Mouse (Mus musculus): ENCODE measurements around the gene Cacnb1.

Cacnb1 gene

DNA sequence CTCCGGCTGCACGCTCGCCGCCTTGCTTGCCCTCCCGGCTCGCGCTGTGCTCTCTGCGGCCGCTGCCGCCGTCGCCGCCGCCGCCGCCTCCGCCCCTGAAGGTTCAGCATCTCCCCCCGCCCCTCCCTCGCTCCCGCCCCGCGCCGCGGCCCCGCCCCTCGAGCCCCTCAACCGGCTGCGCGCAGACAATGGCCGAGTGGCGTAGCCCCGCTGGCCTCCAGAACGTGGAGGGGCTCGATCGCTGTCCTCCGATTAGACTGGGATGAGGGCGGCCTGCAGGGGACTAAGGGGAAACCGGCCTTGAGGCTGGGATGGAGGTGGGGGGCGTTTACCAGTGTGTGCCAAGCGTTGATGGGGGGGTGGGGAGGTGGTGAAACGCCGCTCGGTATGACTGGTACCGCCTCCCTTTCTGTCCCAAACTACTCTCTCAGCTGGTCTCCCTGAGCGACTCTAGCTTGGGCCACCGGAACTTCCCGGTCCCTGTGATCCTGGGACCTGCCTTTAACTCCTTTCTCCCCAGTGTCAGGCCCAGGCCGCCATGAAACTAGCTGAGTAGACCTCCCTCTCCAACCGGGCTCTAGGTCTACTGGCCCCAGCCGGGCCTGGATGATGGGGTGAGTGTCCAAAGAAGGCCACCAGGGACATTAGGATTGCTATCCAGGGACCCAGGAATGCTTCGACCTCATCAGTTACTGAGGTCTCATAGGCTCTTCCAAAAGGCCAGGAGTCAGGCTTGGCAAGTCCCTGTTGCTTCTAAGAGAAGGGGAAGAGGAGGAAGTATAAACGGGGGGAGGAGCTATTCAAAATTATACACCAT, at the start of gene Cacnb1:
Gene Cacnb1 (minus strand): TSS at position 480 of the 817 bp plus-strand sequence.
- DNase-seq (ENCODE audit: low spot score) = peak; percentile 62

DNA sequence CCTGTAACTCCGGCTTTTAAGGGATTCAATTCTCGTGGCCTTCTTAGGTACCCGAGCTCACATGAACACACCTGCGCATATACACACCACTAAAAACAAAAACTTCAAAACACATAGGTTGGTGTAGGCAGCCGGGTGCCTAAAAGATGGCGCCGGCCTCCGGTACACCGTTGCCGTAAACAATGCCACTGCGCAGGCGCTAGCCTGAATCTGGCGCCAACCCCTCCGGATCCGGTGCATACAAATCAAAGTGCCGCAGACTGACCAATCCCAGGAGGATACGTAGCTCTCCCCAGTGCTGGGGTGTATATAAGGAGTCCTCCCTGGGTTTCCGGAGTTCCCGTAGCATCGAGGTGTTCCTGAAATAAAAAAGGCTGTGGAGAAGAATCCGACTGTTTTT, 44.4 kb upstream of the Cacnb1 start:
- no peak for DNase-seq (ENCODE audit: low spot score)

DNA sequence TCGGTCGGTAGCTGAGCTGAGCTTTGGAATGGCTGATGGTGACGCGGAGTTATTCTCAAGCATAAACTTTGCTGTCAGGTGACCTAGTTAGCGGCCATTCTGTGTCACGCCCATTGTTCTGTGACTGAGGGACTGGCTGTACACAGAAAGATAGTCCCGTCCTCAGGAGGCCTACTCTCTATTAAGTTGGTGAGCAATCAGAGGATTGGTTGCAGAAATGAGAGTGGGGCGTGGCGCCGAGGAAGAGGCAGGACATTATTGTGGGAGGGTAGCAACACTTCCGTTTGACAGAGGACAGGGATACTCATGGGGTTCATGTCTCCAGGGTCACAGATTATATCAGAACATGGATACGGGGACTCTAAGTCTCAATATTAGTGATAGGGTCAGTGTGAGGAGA, 43.4 kb upstream of the Cacnb1 start:
- DNase-seq (ENCODE audit: low spot score) = no peak

DNA sequence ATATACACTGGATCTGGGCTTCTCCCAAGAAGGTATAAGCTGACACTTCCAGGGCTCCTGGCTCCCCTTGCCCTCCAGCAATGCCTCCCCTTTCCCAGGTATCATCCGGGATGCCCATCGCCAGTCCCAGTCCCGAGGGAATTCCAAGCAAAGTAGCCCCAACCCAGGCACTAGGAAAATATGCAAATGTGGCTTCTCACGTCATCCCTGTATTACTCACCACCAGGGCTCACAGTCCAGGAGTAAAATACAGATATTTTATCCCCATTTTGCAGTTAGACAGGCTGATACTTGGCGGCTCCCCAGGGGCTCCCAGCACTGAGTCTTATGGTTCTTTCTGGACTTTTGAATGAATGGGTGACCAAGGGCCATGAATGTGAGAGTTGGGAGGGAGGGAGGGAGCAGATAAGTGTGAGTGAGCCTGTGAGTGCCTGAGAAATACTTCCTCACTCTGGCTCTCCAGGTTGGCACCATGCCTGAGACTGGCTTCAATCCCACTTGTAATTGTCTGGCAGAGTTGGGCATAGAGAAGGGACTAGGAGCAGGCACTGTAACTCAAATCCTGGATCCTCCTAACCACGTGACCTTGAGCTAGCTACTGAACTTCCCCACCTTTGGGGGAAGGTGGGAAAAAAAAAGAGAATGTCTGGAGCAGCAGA, 39.2 kb upstream of the Cacnb1 start:
- peak; percentile 91 for DNase-seq (ENCODE audit: low spot score)

DNA sequence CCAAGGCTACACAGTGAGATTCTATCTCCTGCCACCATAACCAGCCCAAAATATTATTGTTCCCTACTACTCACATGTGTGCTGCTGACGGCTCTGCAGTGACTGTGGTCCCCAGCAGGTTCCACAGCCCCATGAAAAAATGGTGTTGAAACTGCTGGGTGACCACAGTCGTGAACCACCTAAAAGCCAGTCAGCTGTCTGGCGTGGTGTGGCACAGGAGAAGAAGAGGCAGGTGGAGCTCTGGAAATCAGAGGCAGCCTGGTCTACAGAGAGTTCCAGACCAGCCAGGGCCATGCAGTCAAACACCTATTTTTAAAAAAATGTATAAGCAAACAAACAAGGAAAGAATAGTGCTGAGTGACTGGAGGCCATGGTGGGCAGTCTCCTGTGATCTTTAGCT, 38.6 kb upstream of the Cacnb1 start:
- DNase-seq (ENCODE audit: low spot score) = no peak

DNA sequence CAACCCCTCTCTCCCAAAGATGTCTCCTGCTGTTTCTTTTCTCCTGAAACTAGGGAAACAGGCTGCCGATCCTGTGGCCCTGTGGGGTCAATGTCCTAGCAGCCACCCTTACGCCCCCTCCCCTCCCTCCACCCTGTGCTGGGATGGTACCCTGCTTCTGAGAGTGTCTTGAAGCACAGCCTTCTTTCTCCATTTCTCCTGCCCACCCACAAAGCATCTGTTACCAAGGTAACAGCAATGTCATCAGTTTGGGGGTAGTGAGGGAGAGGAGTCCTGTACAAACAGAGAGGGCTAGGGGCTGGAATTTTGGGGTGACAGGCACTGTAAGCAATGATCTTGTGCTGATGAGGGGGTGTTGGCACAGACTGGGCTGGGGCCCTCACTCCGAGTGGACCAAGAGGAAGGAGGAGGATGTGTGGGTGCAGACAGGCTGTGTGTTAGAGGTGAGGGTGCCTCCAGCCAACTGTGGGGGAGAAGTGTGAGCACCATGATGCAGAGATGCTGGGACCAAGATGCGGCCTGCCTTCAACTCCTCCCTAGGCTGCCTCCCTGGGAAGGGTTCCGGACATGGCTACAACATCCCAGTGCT, 37.4 kb upstream of the Cacnb1 start:
- DNase-seq (ENCODE audit: low spot score) = no peak

DNA sequence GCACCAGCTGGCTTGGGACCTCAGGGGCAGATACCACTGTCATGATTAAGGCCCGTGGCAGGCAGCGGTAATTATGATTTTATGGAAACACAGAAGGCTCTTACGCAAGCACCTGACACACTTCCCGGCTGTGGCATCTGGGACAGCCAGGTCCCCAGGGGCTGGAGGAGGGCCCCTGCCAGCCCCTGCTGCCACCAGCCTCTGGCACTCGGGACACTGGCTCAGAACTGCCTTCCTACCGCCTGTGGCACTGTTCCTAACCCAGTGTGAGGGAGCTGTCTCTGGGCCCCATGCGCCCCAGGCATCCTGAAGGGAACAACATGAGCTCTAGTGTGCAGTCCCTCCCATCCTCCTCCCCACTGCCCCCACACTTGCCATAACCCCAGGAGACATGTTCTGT, 36.8 kb upstream of the Cacnb1 start:
- peak; percentile 35 for DNase-seq (ENCODE audit: low spot score)

DNA sequence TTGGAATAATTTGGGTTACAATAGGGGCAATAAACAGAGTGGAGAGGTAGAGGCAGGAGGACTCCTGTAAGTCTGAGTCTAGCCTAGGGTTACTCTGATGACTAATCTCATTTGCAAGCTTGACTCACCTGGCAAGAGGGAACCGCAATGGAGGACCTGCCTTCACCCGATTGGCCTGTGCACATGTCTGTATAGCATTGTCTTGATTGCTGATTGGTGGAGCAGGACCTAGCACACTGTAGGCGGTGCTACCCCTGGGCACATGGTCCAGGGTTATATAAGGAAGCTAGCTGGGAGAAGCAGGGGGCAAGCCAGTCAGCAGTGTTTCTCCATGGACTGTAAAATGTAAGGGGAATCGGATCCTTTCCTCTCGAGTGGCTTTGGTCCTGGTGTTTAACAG, 35.2 kb upstream of the Cacnb1 start:
- peak; percentile 51 for DNase-seq (ENCODE audit: low spot score)

DNA sequence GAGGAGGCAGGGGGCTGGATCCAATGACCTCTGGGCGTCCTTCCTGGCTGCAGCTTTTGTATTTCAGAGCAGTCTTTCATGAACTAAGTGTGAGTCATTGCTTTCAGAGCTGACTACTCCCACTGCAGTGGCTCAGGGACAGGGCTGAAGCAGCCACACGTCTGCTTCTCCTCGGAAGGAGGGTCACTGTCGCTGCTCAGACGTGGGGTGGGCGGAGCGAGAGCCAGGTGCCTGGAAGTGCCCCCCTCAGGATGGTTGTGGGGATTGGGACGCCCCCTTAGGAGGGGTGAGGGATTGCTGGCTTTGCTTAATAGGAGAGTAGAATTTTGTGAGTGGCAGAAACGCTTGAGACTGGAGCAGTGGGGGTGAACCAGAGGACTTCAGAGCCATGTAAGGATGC, 34.6 kb upstream of the Cacnb1 start:
- no peak for DNase-seq (ENCODE audit: low spot score)

DNA sequence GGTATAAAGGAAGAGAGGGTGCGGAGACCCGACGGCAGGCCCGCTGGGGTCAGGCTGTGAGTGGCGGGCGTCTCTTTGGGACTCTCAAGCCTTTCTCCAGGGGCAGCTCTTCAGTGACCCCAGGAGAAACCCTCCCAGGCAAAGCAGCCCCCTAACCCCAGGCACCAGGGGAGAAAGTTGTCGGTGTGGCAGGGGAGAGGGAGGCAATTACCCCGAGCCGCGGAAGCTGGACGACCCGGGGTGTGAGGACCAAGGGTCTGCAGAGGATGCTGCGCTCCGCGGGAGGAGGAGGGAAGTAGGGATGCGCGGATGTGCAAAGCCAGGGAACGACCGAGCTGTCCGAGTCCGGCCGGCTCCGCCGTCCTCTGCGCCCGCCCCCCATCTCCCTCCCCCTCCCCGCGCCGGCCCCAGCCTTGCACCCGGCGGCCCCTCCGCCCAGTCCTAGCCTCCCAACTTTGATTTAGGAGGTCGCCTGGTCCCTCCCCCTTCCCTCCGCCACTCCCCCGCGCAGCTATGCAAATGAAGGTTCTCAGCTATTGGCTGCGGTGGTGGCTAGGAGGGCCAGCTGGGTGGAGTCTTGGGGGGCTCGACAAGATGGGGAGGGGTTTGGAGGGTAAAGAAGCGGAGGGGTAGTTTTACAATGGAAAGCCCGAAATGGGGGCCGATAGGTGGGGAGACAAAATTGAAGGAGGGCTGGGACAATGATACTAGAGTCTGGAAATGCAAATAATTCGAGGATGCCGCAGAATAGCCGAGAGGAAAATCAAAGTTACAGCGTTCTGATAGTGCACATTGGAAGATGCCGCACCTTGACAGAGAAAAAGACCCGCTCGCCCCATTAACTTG, 30.4 kb upstream of the Cacnb1 start, which contains the start of gene Stac2:
Gene Stac2 (minus strand): TSS at position 474 of the 846 bp plus-strand sequence.
- no peak for DNase-seq (ENCODE audit: low spot score)

DNA sequence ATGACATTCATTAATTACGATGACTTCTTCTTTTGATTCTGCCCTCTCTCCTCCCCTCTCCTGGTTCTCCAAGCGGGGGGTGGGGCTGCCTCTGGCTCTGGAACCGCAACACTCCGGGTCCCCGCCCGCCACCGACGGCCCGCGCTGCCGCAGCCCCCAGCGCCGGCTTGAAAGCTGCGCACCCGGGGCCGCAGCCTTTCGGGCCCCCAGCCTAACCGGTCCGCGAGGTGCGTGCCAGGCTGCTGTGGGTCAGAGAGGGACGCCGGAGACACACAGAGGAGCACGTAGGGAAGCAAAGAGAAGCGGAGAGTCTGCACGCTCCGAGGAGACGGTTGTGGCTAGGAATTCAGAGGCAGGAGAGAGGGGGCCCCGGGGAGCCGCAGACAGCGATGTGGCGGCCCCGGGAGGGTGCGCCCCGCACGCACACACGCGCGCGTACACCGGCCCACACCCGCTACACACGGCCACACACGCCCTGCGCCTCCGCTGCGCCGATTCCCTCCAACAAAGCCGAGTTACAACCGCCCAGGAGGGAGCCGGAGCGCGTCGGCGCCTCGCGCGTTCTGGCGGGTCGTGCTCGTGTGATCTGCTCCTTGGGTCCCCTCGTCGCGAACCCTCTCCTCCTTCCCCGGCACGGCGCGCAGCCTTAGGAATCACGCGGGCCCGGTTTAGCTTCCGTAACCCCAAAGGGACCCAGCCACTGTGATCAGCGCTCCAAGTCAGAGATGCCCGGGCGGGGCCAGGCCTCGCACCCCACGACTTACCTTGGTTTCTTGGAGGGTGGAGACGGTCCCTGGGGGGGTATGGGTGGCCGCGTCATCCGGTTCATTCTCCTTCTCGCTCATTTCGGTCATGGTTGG, 29.5 kb upstream of the Cacnb1 start:
- DNase-seq (ENCODE audit: low spot score) = no peak

DNA sequence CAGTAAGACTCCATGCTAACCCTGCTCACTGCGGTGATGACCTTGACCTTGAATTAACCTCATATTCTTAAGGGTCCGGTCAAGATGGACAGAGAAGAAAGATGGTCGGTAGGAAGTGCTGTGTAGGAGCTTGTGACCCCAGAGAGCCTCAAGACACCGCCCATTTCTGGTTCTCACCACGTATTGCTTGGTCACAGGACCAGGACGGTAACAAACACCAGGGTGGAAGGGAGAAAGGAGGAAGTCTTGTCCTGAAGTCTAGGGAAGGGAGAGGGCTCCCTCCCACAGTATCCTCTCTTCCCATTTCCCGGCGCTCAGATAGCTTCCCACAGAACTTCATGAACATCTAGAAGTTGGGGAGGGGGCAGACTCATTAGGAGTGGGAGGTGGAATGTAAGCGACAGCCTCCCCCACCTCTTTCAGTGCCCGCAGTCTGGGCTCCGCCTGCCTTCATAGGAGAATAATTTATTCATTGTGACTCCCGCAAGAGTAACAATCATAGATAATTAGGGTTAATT, 28.8 kb upstream of the Cacnb1 start:
- no peak for DNase-seq (ENCODE audit: low spot score)

DNA sequence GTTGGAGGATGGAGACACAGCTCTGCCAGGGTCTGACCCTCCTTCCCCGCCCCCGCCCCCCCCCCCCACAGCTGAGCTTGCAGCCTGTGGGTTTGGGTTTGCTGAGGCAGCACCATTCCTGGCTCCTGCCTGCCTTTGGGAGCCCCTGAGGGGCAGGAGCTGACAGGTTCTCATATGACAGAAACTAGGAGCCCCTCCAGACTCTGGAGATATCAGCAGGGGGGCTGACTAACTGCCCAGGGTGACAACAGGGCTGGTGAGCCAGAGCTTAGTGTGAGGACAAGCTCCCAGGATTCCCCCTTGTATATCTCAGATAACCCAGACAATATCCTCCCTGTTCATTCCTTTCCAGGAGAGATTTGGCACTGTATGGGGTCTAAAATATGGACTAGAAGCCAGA, 28.1 kb upstream of the Cacnb1 start:
- no peak for DNase-seq (ENCODE audit: low spot score)

DNA sequence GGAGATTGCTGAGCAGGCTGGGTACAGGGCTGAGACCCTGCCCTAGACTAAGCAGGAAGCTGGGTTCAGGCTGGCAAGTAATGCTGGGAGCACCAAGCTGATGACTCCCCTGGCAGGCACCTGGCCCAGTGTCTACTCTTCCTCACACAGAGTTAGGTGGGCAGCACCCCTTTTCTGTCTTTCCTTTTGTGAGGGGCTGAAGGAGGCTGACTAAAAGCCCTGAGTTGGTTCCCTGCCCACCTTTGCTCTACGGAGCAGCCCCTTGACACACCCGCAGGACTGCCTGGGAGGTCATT, 27.6 kb upstream of the Cacnb1 start:
- no peak for DNase-seq (ENCODE audit: low spot score)

DNA sequence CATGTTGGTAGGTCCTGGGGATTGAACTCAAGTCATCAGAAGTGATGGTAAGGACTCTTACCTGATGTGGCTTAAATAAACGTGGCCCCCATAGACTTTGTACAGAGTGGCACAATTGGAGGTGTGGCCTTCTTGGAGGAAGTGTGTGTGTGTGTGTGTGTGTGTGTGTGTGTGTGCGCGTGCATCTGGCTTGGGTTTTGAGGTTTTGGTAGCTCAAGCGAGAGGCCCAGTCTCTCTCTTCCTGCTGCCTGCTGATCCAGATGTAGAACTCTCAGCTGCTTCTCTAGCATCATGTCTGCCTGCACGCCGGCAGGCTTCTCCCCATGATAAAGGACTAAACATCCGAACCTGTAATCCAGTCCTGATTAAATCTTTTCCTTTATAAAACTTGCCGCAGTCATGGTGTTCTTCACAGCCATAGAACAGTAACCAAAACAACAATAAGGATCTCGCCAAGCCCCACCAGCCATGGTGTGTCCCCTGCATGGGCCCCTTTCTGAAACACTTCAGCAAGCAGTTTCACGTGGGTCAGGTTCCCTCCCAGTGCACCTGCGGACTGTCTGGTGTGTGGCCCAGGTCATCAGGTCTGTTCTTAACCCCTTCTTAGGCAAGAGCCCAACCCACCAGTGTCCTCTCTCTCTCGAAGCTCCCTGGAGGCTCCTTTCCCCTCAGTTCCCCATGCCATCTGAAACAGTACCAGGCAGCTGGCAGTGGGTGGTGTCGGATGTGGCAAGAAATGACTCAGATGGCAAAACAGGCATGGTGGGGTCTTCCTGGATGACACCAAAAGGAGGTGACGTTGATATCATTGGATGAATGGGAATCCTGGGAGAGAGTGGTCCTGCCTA, 27.1 kb upstream of the Cacnb1 start:
- no peak for DNase-seq (ENCODE audit: low spot score)

DNA sequence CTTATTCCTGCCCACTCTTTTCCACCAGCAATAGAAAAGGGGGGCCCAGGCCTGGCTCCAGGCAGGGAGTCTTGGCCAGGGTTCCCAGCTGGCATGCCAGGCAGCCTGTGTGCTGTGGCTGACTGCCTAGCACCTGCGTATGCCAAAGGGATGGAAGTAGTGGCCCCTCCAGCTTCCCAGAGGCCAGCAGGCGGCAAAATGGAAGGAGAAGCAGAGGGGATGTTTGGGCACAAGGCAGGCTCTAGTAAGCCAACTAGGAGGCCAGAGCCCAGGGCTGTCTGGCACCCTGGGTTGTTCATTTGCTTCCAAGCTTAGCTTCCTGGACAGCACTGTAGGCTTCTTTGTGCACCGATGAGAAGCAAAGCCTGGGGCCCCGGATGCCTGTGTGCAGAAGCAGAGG, 24.9 kb upstream of the Cacnb1 start:
- DNase-seq (ENCODE audit: low spot score) = no peak

DNA sequence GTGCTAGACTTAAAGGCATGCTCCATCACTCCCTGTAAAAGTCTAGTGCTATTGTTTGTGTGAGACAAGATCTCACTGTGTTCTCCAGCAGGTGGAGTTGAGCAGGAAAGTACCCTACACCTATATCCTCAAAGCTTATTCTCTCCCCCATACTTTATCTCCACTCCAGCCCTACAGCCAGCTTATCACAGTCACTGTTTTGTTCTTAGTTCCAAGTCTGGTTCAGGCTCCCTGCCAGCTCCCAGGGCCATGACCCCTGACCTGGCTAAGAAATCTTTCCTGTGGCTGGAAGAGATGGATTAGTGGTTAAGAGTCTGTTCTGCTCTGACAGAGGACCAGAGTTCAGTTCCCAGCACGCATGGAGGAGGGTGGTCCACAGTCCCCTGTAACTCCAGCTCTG, 23.6 kb upstream of the Cacnb1 start:
- DNase-seq (ENCODE audit: low spot score) = peak; percentile 56

DNA sequence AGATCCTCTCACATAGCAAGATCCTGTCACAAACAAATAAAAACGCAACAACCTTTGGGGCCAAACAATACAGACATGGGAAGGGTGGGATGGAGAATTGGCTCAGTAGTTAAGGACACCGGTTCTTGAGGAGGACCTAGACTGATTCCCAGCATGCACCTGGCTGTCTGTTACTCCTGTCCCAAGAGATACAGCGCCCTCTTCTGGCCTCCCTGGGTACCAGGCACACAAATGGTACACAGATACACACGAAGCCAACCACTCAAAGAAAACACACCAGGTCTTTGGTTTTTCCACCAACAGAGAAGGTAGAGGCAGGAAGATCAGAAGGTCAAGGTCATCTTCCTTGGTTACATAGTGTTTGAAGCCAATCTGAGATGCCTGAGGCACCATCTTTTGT, 22.8 kb upstream of the Cacnb1 start:
- DNase-seq (ENCODE audit: low spot score) = no peak

DNA sequence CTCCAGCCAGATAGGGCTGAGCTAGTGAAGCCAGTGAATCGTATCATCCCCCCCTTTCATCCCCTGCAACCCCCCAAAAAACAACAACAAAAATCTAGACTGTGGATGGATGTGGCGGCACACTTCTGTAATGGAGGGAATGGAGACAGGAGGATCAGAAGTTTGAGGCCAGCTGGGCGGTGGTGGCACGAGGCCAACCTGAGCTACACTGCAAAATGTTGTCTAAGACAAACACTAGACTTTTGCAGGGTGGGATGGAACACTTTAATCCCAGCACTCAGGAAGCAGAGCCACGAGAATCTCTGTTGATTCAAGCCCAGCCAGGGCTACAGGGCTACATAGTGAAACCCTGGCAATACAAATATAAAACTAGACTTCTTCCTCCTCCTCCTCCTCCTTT, 21.2 kb upstream of the Cacnb1 start:
- no peak for DNase-seq (ENCODE audit: low spot score)

DNA sequence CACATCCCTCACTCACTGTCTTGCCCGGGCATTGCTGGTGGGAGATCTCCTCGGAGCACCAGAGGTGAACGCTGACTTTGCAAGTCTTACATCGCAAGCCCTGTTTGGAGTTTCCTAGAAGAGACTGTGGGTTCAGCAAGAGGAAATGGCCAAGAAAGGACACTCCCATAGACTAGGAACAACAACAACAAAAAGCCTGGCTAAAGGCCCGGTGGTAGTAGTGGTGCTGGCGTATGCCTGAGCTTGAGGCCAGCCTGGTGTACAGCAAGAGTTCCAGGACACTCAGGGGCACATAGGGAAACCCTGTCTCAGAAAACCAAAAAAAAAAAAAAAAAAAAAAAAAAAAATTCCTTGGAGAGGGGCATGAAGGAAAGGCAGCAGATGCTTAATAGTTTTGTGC, 19.9 kb upstream of the Cacnb1 start:
- DNase-seq (ENCODE audit: low spot score) = peak; percentile 79
